Mouse (Mus musculus): ENCODE measurements around the gene Camk1g. TPM values are rescaled to one million over a fixed set of nuclear protein-coding genes. Genes with fewer than 3 reads are reported as not detected.

Gene Camk1g
- polyA plus RNA-seq, 1 experiment, result 3.4 TPM

DNA sequence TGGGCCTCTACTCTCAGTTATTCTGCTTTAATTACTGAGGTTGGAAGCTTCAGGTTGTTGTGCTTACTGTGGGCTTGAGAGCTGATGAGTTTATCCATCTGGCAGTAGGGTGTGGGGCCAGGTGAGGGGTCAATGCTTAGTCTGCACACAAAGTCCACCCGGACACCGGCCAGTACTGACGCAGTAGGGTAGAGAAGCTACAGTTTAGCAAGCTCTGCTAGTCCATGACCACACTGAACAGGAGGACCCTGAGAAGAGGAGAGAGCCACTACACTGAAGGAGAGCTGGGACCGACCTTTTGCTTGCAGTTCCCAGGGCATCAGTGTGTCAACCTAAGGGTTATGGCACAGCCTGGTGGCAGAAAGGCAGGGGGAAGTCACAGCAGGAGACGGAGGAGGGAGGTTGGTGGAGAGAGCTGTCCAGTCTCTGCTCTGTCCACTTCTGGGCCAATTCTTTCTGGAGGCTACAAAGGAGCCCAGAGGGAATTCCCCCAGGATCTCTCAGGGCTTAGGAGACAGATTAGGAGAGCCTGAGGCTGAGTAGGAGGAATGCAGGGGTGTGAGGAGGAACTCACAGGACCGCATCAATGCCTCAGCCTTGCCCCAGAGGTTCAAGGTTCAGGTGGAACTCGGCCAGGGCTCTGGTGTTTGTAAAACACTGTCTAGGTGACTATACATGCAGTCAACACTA, 43.5 kb downstream of the Camk1g start:
- Histone ChIP-seq H3K4me1 (replicated peaks; ENCODE audit: control insufficient read depth, insufficient read depth, low read length) (peaks cover 8% of the 10 kb centered on the region), H3K27ac (ENCODE audit: control insufficient read depth, insufficient read depth, low read length) (no peak overlapping the region), H3K36me3 (ENCODE audit: control insufficient read depth, insufficient read depth, low read length) (no peaks in the 10 kb centered on the region), H3K4me3 (ENCODE audit: control insufficient read depth, insufficient read depth, low read length) (no peak overlapping the region), H3K27me3 (ENCODE audit: control insufficient read depth, insufficient read depth, low read length) (no peaks in the 10 kb centered on the region)
- no peak for TF ChIP-seq POLR2A (IDR thresholded peaks at IDR 0.05; ENCODE audit: control insufficient read depth, extremely low read depth, insufficient read depth, low read length, poor library complexity)
- no peak for TF ChIP-seq CTCF (IDR thresholded peaks at IDR 0.05; ENCODE audit: borderline replicate concordance, control insufficient read depth, extremely low read depth, insufficient read depth, low read length, poor library complexity)
- no peak for DNase-seq
- 84% methylated on average over 7 of the region's 7 CpGs for WGBS

- Histone ChIP-seq H3K4me3 (ENCODE audit: control insufficient read depth, insufficient read depth, low read length) (no peak overlapping the region), H3K36me3 (ENCODE audit: control insufficient read depth, insufficient read depth, low read length) (no peaks in the 10 kb centered on the region), H3K4me1 (replicated peaks; ENCODE audit: control insufficient read depth, insufficient read depth, low read length) (peaks cover 7% of the 10 kb centered on the region), H3K27ac (ENCODE audit: control insufficient read depth, insufficient read depth, low read length) (no peak overlapping the region), H3K27me3 (ENCODE audit: control insufficient read depth, insufficient read depth, low read length) (no peaks in the 10 kb centered on the region)
- 97% methylated on average over 6 of the region's 6 CpGs for WGBS
- DNase-seq, result no peak
- TF ChIP-seq CTCF (IDR thresholded peaks at IDR 0.05; ENCODE audit: borderline replicate concordance, control insufficient read depth, extremely low read depth, insufficient read depth, low read length, poor library complexity) (no peak), POLR2A (IDR thresholded peaks at IDR 0.05; ENCODE audit: control insufficient read depth, extremely low read depth, insufficient read depth, low read length, poor library complexity) (no peak)
Observed at GRCm38 (mm10) chr1:193325891-193326290, 44.2 kb downstream of the Camk1g start.

- Histone ChIP-seq H3K36me3 (ENCODE audit: control insufficient read depth, insufficient read depth, low read length) (no peaks in the 10 kb centered on the region), H3K27ac (ENCODE audit: control insufficient read depth, insufficient read depth, low read length) (no peak overlapping the region), H3K4me3 (ENCODE audit: control insufficient read depth, insufficient read depth, low read length) (no peak overlapping the region), H3K4me1 (replicated peaks; ENCODE audit: control insufficient read depth, insufficient read depth, low read length) (no peaks in the 10 kb centered on the region), H3K27me3 (ENCODE audit: control insufficient read depth, insufficient read depth, low read length) (no peaks in the 10 kb centered on the region)
- TF ChIP-seq CTCF (IDR thresholded peaks at IDR 0.05; ENCODE audit: borderline replicate concordance, control insufficient read depth, extremely low read depth, insufficient read depth, low read length, poor library complexity), result peak; percentile 69; the same call in 1 of the 2 replicates
- TF ChIP-seq POLR2A (IDR thresholded peaks at IDR 0.05; ENCODE audit: control insufficient read depth, extremely low read depth, insufficient read depth, low read length, poor library complexity), result no peak
- DNase-seq, result peak; percentile 74
- WGBS, result 55% methylated on average over 2 of the region's 2 CpGs
Observed at GRCm38 (mm10) chr1:193324224-193324623, 45.9 kb downstream of the Camk1g start.

DNA sequence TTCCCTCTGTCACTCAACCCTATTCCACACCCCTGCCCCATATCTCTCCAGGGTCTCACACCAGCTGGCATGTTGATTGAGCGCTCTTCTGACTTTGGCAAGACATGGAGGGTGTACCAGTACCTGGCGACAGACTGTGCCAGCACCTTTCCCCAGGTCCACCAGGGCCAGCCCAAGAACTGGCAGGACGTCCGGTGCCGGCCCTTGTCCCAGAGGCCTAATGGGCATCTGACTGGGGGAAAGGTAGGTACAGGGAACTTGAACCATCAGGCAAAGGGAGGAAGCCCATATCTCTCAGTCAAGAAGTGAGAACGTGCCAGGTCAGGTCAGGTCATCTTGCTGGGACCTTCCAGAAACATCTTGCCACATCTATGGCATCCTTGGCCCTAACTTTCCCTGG, 46.4 kb downstream of the Camk1g start:
- Histone ChIP-seq H3K4me3 (ENCODE audit: control insufficient read depth, insufficient read depth, low read length) (no peak overlapping the region), H3K36me3 (ENCODE audit: control insufficient read depth, insufficient read depth, low read length) (no peaks in the 10 kb centered on the region), H3K27me3 (ENCODE audit: control insufficient read depth, insufficient read depth, low read length) (no peaks in the 10 kb centered on the region), H3K27ac (ENCODE audit: control insufficient read depth, insufficient read depth, low read length) (no peak overlapping the region), H3K4me1 (replicated peaks; ENCODE audit: control insufficient read depth, insufficient read depth, low read length) (no peaks in the 10 kb centered on the region)
- DNase-seq, result no peak
- 94% methylated on average over 6 of the region's 6 CpGs for WGBS
- TF ChIP-seq POLR2A (IDR thresholded peaks at IDR 0.05; ENCODE audit: control insufficient read depth, extremely low read depth, insufficient read depth, low read length, poor library complexity), result no peak
- no peak for TF ChIP-seq CTCF (IDR thresholded peaks at IDR 0.05; ENCODE audit: borderline replicate concordance, control insufficient read depth, extremely low read depth, insufficient read depth, low read length, poor library complexity)

DNA sequence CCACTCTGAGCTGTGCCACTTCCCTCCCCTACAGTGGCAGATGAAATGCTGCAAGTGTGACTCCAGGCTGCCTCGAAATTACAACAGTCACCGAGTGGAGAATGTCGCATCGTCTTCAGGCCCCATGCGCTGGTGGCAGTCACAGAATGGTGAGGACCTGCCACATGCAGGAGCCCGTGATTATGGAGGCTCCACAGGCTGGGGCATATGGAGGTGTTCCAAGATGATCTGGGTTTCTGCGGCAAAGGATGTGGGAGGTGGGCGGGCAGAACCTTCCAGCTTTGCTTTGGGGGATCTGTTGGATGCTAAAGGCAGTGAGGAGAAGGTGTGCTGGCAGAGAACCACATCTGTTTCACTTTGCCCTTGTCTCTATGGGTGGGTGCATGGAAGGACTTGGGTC, 49.7 kb downstream of the Camk1g start:
- DNase-seq, result no peak
- H3K4me1 ChIP-seq (replicated peaks; ENCODE audit: control insufficient read depth, insufficient read depth, low read length), result no peaks in the 10 kb centered on the region
- H3K36me3 ChIP-seq (ENCODE audit: control insufficient read depth, insufficient read depth, low read length), result no peaks in the 10 kb centered on the region
- H3K27ac ChIP-seq (ENCODE audit: control insufficient read depth, insufficient read depth, low read length), result no peak overlapping the region
- WGBS, result 93% methylated on average over 8 of the region's 8 CpGs
- H3K27me3 ChIP-seq (ENCODE audit: control insufficient read depth, insufficient read depth, low read length), result no peaks in the 10 kb centered on the region
- H3K4me3 ChIP-seq (ENCODE audit: control insufficient read depth, insufficient read depth, low read length), result no peak overlapping the region
- TF ChIP-seq CTCF (IDR thresholded peaks at IDR 0.05; ENCODE audit: borderline replicate concordance, control insufficient read depth, extremely low read depth, insufficient read depth, low read length, poor library complexity), result no peak
- TF ChIP-seq POLR2A (IDR thresholded peaks at IDR 0.05; ENCODE audit: control insufficient read depth, extremely low read depth, insufficient read depth, low read length, poor library complexity), result no peak

DNA sequence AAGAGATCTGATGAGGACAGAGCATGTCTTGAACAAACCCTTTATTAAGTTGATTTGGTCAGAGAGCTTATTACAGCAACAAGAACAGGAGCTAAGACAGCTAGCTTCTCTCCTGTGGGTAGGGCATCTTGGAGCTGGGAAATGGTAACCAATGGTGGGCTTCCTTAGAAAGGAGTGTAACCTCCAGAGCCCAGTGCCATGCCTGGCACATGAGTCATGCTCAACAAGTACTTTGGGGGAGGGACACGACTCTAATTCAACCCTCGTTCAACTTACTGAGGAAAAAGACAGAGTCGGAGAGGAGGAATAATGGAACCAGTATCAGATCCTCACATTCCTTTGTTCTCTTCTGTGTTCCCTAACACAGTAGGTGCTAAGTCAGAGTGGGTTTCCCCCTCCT, 50.4 kb downstream of the Camk1g start:
- Histone ChIP-seq H3K36me3 (ENCODE audit: control insufficient read depth, insufficient read depth, low read length) (no peaks in the 10 kb centered on the region), H3K4me3 (ENCODE audit: control insufficient read depth, insufficient read depth, low read length) (no peak overlapping the region), H3K27ac (ENCODE audit: control insufficient read depth, insufficient read depth, low read length) (no peak overlapping the region), H3K4me1 (replicated peaks; ENCODE audit: control insufficient read depth, insufficient read depth, low read length) (no peaks in the 10 kb centered on the region), H3K27me3 (ENCODE audit: control insufficient read depth, insufficient read depth, low read length) (no peaks in the 10 kb centered on the region)
- WGBS, result 93% methylated on average over 3 of the region's 3 CpGs
- TF ChIP-seq POLR2A (IDR thresholded peaks at IDR 0.05; ENCODE audit: control insufficient read depth, extremely low read depth, insufficient read depth, low read length, poor library complexity) (no peak), CTCF (IDR thresholded peaks at IDR 0.05; ENCODE audit: borderline replicate concordance, control insufficient read depth, extremely low read depth, insufficient read depth, low read length, poor library complexity) (no peak)
- DNase-seq, result no peak
